8 mouse cellular contexts compared by ENCODE assay signal in the genomic region with DNA sequence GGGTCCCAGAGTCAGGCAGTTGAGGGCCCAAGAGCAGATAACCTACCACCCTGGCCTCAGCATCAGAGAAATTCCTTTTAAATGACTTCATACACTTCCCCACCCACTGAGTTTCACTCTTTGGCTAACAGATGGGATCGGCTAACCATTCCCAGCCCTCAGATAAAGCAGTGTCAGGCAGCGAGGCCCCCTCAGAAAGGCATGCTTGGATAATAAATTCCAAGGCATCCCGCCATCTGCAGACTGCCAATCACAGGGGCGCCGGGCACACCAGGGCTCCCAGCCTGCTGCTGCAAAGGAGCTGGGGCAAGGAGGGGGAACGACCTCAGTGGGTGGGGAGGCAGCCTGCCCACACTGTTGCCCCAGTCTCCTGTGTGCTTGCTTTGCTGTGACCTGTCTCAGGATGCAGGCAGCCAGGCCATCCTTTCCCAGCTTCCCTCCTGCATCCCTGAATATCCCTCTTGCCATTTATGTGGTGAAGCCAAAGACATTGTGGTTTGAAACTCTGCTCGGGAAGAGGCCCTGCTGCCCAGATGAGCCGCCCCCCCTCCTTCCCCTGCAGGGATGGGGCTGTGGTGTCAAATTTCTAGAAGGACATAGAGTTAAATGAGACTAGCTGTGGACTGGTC.
DNase-seq lines count a peak whose midpoint lies in the region; ATAC-seq and TF ChIP-seq lines count a peak whose summit lies in the region.

No protein-coding gene starts in this region.

- no peak for DNase-seq in kidney, postnatal 36 days
- peak; percentile 76 for DNase-seq in embryo, embryonic 9.5 days (ENCODE audit: extremely low spot score)
- peak; percentile 43 for DNase-seq in heart, postnatal 0 days (ENCODE audit: low spot score)
- DNase-seq in midbrain, embryonic 14.5 days = peak; percentile 57
- DNase-seq in layer of hippocampus, adult 2 months (ENCODE audit: low spot score in 2 of 2) = no peak

- peak overlapping the region; percentile 79 for H3K27ac ChIP-seq in kidney, embryonic 15.5 days
- no peak overlapping the region for H3K27ac ChIP-seq in heart, postnatal 0 days (ENCODE audit: low read depth)
- 0 out of 2 replicates have a peak overlapping the region, but pooled peaks have one; percentile 41 for H3K27ac ChIP-seq in midbrain, embryonic 14.5 days (replicated peaks; ENCODE audit: low read depth, low read length)
- no peak overlapping the region for H3K27ac ChIP-seq in layer of hippocampus, adult 2 months

- peaks cover under 1% of the 10 kb centered on the region for H3K9me3 ChIP-seq in kidney, embryonic 15.5 days (replicated peaks)
- H3K9me3 ChIP-seq in heart, postnatal 0 days (replicated peaks; ENCODE audit: control insufficient read depth, low read length) = peaks cover 15% of the 10 kb centered on the region
- H3K9me3 ChIP-seq in midbrain, embryonic 14.5 days (ENCODE audit: control insufficient read depth, low read length) = peaks cover under 1% of the 10 kb centered on the region; the same call in 1 of the 2 replicates

- peaks cover 15% of the 10 kb centered on the region for H3K4me1 ChIP-seq in kidney, embryonic 15.5 days
- H3K4me1 ChIP-seq in heart, postnatal 0 days (ENCODE audit: control insufficient read depth, insufficient read depth) = no peaks in the 10 kb centered on the region
- H3K4me1 ChIP-seq in midbrain, embryonic 14.5 days (ENCODE audit: control insufficient read depth, insufficient read depth, low read length) = peaks cover 12% of the 10 kb centered on the region; the same call in 1 of the 2 replicates

- H3K4me2 ChIP-seq in kidney, embryonic 15.5 days = 0 out of 2 replicates have a peak overlapping the region, but pooled peaks have one; percentile 10
- H3K4me2 ChIP-seq in heart, postnatal 0 days (ENCODE audit: low read depth, low read length) = no peak overlapping the region
- no peak overlapping the region for H3K4me2 ChIP-seq in midbrain, embryonic 14.5 days (ENCODE audit: low read length)

- 2% methylated on average over 8 of the region's 8 CpGs for WGBS in kidney, embryonic 15.5 days
- 8% methylated on average over 8 of the region's 8 CpGs for WGBS in heart, postnatal 0 days
- 6% methylated on average over 8 of the region's 8 CpGs for WGBS in midbrain, embryonic 14.5 days

- H3K36me3 ChIP-seq in kidney, embryonic 15.5 days = no peaks in the 10 kb centered on the region
- no peaks in the 10 kb centered on the region for H3K36me3 ChIP-seq in heart, postnatal 0 days (replicated peaks; ENCODE audit: control insufficient read depth, insufficient read depth, low read length)
- H3K36me3 ChIP-seq in midbrain, embryonic 14.5 days (ENCODE audit: control insufficient read depth, insufficient read depth, low read length) = no peaks in the 10 kb centered on the region

- no peaks in the 10 kb centered on the region for H3K27me3 ChIP-seq in kidney, embryonic 15.5 days
- no peaks in the 10 kb centered on the region for H3K27me3 ChIP-seq in heart, postnatal 0 days (ENCODE audit: control insufficient read depth, insufficient read depth, low read length)
- H3K27me3 ChIP-seq in midbrain, embryonic 14.5 days (ENCODE audit: control insufficient read depth, insufficient read depth, low read length) = no peaks in the 10 kb centered on the region

- no peak overlapping the region for H3K4me3 ChIP-seq in kidney, embryonic 15.5 days (replicated peaks)
- H3K4me3 ChIP-seq in heart, postnatal 0 days (ENCODE audit: low read depth, low read length) = no peak overlapping the region
- H3K4me3 ChIP-seq in midbrain, embryonic 14.5 days (replicated peaks; ENCODE audit: low read depth, low read length) = no peak overlapping the region
- H3K4me3 ChIP-seq in layer of hippocampus, adult 2 months = no peak overlapping the region

- no peak for TF ChIP-seq CTCF in heart, postnatal 0 days (IDR thresholded peaks at IDR 0.05; ENCODE audit: low read depth)
- TF ChIP-seq CTCF in layer of hippocampus, adult 2 months (conservative IDR thresholded peaks at IDR 0.05) = no peak

- TF ChIP-seq EP300 in heart, postnatal 0 days (IDR thresholded peaks at IDR 0.05; ENCODE audit: low read depth) = no peak

- ATAC-seq in kidney, embryonic 15.5 days (replicated peaks; ENCODE audit: low FRiP score) = peak; percentile 61; the same call in 1 of the 2 replicates
- ATAC-seq in heart, postnatal 0 days (ENCODE audit: insufficient read depth, low read depth) = no peak
- ATAC-seq in midbrain, embryonic 14.5 days (ENCODE audit: low FRiP score, low TSS enrichment) = peak; percentile 46; the same call in 1 of the 2 replicates
- ATAC-seq in granulocyte monocyte progenitor cell, adult 5-6 weeks (replicated peaks; ENCODE audit: poor library complexity, severe bottlenecking) = no peak
- no peak for ATAC-seq in inflammation-experienced regulatory T-cells, adult 6 months

- H3K9ac ChIP-seq in kidney, embryonic 15.5 days = no peak overlapping the region
- H3K9ac ChIP-seq in heart, postnatal 0 days (replicated peaks; ENCODE audit: low read depth, low read length) = no peak overlapping the region
- no peak overlapping the region for H3K9ac ChIP-seq in midbrain, embryonic 14.5 days (replicated peaks; ENCODE audit: low read length)

Comparison
In these comparisons a context has a peak if more than half of its experiments do, and no peak if none do; other contexts are left out.
1. ATAC-seq: peak in kidney, embryonic 15.5 days (single experiment) and midbrain, embryonic 14.5 days (single experiment); none in heart, postnatal 0 days (single experiment), granulocyte monocyte progenitor cell, adult 5-6 weeks (single experiment) and inflammation-experienced regulatory T-cells, adult 6 months (single experiment).
2. H3K27ac ChIP-seq: peak in kidney, embryonic 15.5 days (single experiment) and midbrain, embryonic 14.5 days (single experiment); none in heart, postnatal 0 days (single experiment) and layer of hippocampus, adult 2 months (single experiment).
3. DNase-seq: peak in embryo, embryonic 9.5 days (single experiment), heart, postnatal 0 days (single experiment) and midbrain, embryonic 14.5 days (single experiment); none in kidney, postnatal 36 days (0 of 2) and layer of hippocampus, adult 2 months (0 of 2).